Mouse (Mus musculus) midbrain, postnatal 0 days (tissue): ENCODE measurements around the gene Tspan11. TPM values are rescaled to one million over a fixed set of nuclear protein-coding genes. Genes with fewer than 3 reads are reported as not detected.
A peak's percentile ranks its signal among the peaks of the same experiment; 100 is the strongest.

Experiments
- ATAC-seq: fragments of 200-750 bp; cut with Nextera tagmentation; 2 replicates; pipeline ENCODE4 v1.8.0; 2017; ENCODE audit warnings: moderate number of reproducible peaks, mild to moderate bottlenecking, moderate TSS enrichment, moderate library complexity; ENCODE audit not compliant: low FRiP score
- DNase-seq: peaks from one replicate; pipeline ENCODE4 v3.0.0-alpha.2; 2015; ENCODE audit warnings: low spot score
- H3K27ac ChIP-seq: fragments of 300-500 bp; sonication (generic); 2 replicates; pipeline ENCODE4 v1.5.1; 2014; ENCODE audit warnings: low read depth, mild to moderate bottlenecking, low read length, mixed read lengths
- H3K27me3 ChIP-seq: fragments of 300-500 bp; sonication (generic); 2 replicates; pipeline ENCODE4 v1.6.1; 2014; ENCODE audit warnings: low read length, control low read depth, mixed read lengths; ENCODE audit not compliant: insufficient read depth
- H3K36me3 ChIP-seq: fragments of 300-500 bp; sonication (generic); 2 replicates; pipeline ENCODE4 v1.6.1; 2014; ENCODE audit warnings: low read length, control low read depth, mixed read lengths; ENCODE audit not compliant: insufficient read depth
- H3K4me1 ChIP-seq: fragments of 300-500 bp; sonication (generic); 2 replicates; pipeline ENCODE4 v1.6.1; 2014; ENCODE audit warnings: mild to moderate bottlenecking, control low read depth, antibody characterized with exemption, low read length, mixed read lengths; ENCODE audit not compliant: insufficient read depth
- H3K4me2 ChIP-seq: fragments of 300-500 bp; sonication (generic); 2 replicates; pipeline ENCODE4 v1.6.1; 2014; ENCODE audit warnings: low read depth, mild to moderate bottlenecking, low read length, mixed read lengths; ENCODE audit not compliant: poor library complexity, severe bottlenecking
- H3K4me3 ChIP-seq: fragments of 300-500 bp; sonication (generic); 2 replicates; pipeline ENCODE4 v1.5.1; 2014; ENCODE audit warnings: low read depth, mild to moderate bottlenecking, low read length, moderate library complexity
- H3K9ac ChIP-seq: fragments of 300-500 bp; sonication (generic); replicated peaks from 2 replicates; pipeline ENCODE4 v1.6.1; 2014; ENCODE audit warnings: mild to moderate bottlenecking, low read length, moderate library complexity, mixed read lengths; ENCODE audit not compliant: poor library complexity, severe bottlenecking
- H3K9me3 ChIP-seq: fragments of 300-500 bp; sonication (generic); 2 replicates; pipeline ENCODE4 v1.6.1; 2016; ENCODE audit warnings: low read length, control low read depth
- CTCF ChIP-seq: IDR thresholded peaks from 2 replicates; pipeline ENCODE4 v1.5.1; 2016; ENCODE audit warnings: antibody characterized with exemption, mild to moderate bottlenecking
- WGBS: fragments of 180-500 bp; shearing (Covaris S2); extraction: QIAGEN DNeasy Blood & Tissue Kit; methylation state at CpG from one replicate; pipeline ENCODE4 v1.1.7; 2014; 5-methylcytosine and 5-hydroxymethylcytosine counted together
- polyA plus RNA-seq: library from polyadenylated mRNA; unstranded; fragments of >200 nt; fragmentation: Nextera tagmentation; extraction: Ambion mirVana; gene quantifications from 2 replicates; pipeline ENCODE4 v1.2.1, GENCODE M21; 2015
- total RNA-seq: library from RNA; depleted of rRNA; stranded (reverse); fragments of >200 nt; gene quantifications from 2 replicates; pipeline ENCODE4 v1.2.3, GENCODE M21; 2014

Gene Tspan11
- total and polyA plus RNA-seq, 2 experiments from 2014 or later: 3.0 to 5.0 TPM

- ATAC-seq (no peak), DNase-seq (no peak)
- TF ChIP-seq CTCF: no peak
- Histone ChIP-seq H3K9me3 (no peaks in the 10 kb centered on the region), H3K9ac (no peak overlapping the region), H3K36me3 (no peaks in the 10 kb centered on the region), H3K27me3 (no peaks in the 10 kb centered on the region), H3K4me3 (no peak overlapping the region), H3K4me1 (no peaks in the 10 kb centered on the region), H3K27ac (no peak overlapping the region), H3K4me2 (no peak overlapping the region)
- 74% methylated on average over 3 of the region's 3 CpGs for WGBS
Measured at GRCm38 (mm10) chr6:127901261-127901660, 13.9 kb downstream of the Tspan11 start.

GRCm38 (mm10) chr6:127901669-127902068 is 14.3 kb downstream of the Tspan11 start:
- no peak for TF ChIP-seq CTCF
- H3K4me2 ChIP-seq: no peak overlapping the region
- H3K36me3 ChIP-seq: no peaks in the 10 kb centered on the region
- WGBS: 84% methylated on average over 5 of the region's 5 CpGs
- DNase-seq (peak; percentile 50), ATAC-seq (no peak)
- H3K4me1 ChIP-seq: no peaks in the 10 kb centered on the region
- no peaks in the 10 kb centered on the region for H3K9me3 ChIP-seq
- no peak overlapping the region for H3K9ac ChIP-seq
- H3K4me3 ChIP-seq: no peak overlapping the region
- no peak overlapping the region for H3K27ac ChIP-seq
- no peaks in the 10 kb centered on the region for H3K27me3 ChIP-seq

- WGBS: 88% methylated on average over 8 of the region's 8 CpGs
- H3K9ac ChIP-seq: no peak overlapping the region
- H3K27ac ChIP-seq: no peak overlapping the region
- no peaks in the 10 kb centered on the region for H3K27me3 ChIP-seq
- ATAC-seq (no peak), DNase-seq (no peak)
- no peaks in the 10 kb centered on the region for H3K4me1 ChIP-seq
- no peak overlapping the region for H3K4me2 ChIP-seq
- H3K36me3 ChIP-seq: no peaks in the 10 kb centered on the region
- H3K9me3 ChIP-seq: no peaks in the 10 kb centered on the region
- H3K4me3 ChIP-seq: no peak overlapping the region
- no peak for TF ChIP-seq CTCF
Measured at GRCm38 (mm10) chr6:127902559-127902958, 15.2 kb downstream of the Tspan11 start.

- no peak overlapping the region for H3K4me2 ChIP-seq
- no peaks in the 10 kb centered on the region for H3K36me3 ChIP-seq
- no peaks in the 10 kb centered on the region for H3K4me1 ChIP-seq
- 0 out of 2 replicates have a peak, but pooled peaks cover 2% of the 10 kb centered on the region for H3K27me3 ChIP-seq
- no peak for TF ChIP-seq CTCF
- H3K9ac ChIP-seq: no peak overlapping the region
- no peak for DNase-seq
- H3K9me3 ChIP-seq: no peaks in the 10 kb centered on the region
- H3K4me3 ChIP-seq: no peak overlapping the region
- WGBS: 88% methylated on average over 4 of the region's 4 CpGs
- ATAC-seq: no peak
- H3K27ac ChIP-seq: no peak overlapping the region
Measured at GRCm38 (mm10) chr6:127910638-127911037, 23.2 kb downstream of the Tspan11 start.

- H3K9ac ChIP-seq: no peak overlapping the region
- DNase-seq (no peak), ATAC-seq (no peak)
- 0 out of 2 replicates have a peak, but pooled peaks cover 2% of the 10 kb centered on the region for H3K27me3 ChIP-seq
- H3K9me3 ChIP-seq: no peaks in the 10 kb centered on the region
- no peak overlapping the region for H3K27ac ChIP-seq
- TF ChIP-seq CTCF: no peak
- no peaks in the 10 kb centered on the region for H3K36me3 ChIP-seq
- H3K4me3 ChIP-seq: no peak overlapping the region
- 66% methylated on average over 4 of the region's 4 CpGs for WGBS
- H3K4me1 ChIP-seq: no peaks in the 10 kb centered on the region
- H3K4me2 ChIP-seq: no peak overlapping the region
Measured at GRCm38 (mm10) chr6:127911687-127912086, 24.3 kb downstream of the Tspan11 start.

GRCm38 (mm10) chr6:127912938-127913337 is 25.5 kb downstream of the Tspan11 start:
- ATAC-seq: no peak
- no peak for TF ChIP-seq CTCF
- H3K27me3 ChIP-seq: 0 out of 2 replicates have a peak, but pooled peaks cover 2% of the 10 kb centered on the region
- 100% methylated on average over 3 of the region's 3 CpGs for WGBS
- DNase-seq: no peak
- no peaks in the 10 kb centered on the region for H3K9me3 ChIP-seq
- H3K36me3 ChIP-seq: no peaks in the 10 kb centered on the region
- H3K4me2 ChIP-seq: no peak overlapping the region
- H3K4me1 ChIP-seq: no peaks in the 10 kb centered on the region
- no peak overlapping the region for H3K9ac ChIP-seq
- no peak overlapping the region for H3K4me3 ChIP-seq
- no peak overlapping the region for H3K27ac ChIP-seq
